Mouse (Mus musculus): ENCODE measurements around the gene Tspan9. TPM values are rescaled to one million over a fixed set of nuclear protein-coding genes. Genes with fewer than 3 reads are reported as not detected.

Tspan9 gene
- polyA plus RNA-seq, 1 experiment from 2014 or later: 102 TPM

DNA sequence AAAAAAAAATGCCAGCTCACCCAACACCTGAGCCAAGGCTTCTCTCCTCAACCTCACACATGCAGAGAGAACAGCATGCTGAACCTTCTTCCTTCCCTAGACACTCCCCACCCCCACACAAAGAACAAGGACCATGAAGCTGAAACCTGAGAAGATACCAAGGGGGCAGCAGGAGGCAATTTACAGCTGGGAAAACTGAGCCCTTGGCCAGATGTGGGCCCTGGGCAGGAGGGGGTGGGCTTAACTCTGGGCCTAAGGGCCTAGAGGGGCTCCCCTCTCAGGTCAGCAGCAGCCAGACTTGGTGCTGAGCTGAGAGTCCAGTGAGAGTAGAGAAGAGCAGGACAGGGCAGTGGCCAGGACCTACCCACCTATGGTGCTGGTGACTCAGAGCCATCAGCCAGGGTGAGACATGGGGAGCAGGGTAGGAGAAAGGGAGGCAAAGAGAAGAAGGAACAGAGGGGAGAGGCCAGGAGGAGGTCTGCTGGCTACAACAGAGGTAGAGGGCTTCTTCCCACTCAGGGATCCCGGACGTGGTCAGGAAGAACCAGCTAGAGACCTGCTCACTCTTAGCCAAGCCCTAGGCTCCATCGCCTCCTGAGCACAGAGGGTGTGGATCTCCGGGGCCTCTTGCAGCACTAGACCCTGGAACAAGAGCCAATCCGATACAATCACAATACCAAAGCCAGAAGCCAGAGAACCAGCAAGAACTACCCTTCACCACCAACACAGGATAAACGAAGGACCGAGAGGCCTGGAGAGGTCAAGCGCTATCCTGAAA, 54.5 kb downstream of the Tspan9 start:
- Histone ChIP-seq H3K27me3 (ENCODE audit: insufficient read depth, low read length) (no peaks in the 10 kb centered on the region), H3K9ac (ENCODE audit: low read depth, low read length) (no peak overlapping the region), H3K4me3 (replicated peaks; ENCODE audit: low read depth, low read length) (no peak overlapping the region), H3K4me1 (replicated peaks; ENCODE audit: insufficient read depth, low read length) (peaks cover 26% of the 10 kb centered on the region), H3K9me3 (replicated peaks; ENCODE audit: low read length) (no peaks in the 10 kb centered on the region), H3K36me3 (ENCODE audit: insufficient read depth, low read length) (no peaks in the 10 kb centered on the region), H3K4me2 (ENCODE audit: low read length) (no peak overlapping the region), H3K27ac (no peak overlapping the region)
- DNase-seq (ENCODE audit: low spot score) (no peak), ATAC-seq (replicated peaks; ENCODE audit: low FRiP score, low read depth) (no peak)
- WGBS: 47% methylated on average over 8 of the region's 8 CpGs
- TF ChIP-seq CTCF (IDR thresholded peaks at IDR 0.05; ENCODE audit: low read depth): no peak

DNA sequence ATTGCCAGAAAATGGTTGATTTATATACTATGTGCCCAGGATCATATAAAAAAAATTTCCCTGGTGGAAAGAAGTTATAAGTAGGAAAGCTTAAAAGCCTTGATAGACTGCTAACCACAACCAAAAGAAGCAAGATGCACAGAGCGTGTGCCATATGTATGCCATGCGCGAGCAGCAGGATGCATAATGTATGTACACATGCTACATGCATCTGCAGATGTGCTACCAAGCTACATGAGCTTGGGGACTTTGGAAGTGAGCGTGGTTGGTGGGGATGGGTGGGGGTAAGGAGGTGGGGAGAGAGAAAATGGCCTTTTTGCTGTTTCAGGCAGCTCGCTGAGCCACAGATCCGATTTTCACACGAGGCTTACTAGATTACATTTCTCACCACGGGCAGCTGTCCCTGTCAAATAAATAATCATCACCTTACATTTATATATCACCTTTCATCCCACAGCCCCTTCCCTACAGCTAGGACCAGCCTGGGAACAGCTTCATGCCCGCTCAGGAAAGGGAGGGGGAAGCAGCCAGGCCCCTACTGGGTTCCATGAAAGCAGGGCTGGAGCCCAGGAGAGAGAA, 57.8 kb downstream of the Tspan9 start:
- Histone ChIP-seq H3K36me3 (ENCODE audit: insufficient read depth, low read length) (0 out of 2 replicates have a peak, but pooled peaks cover 3% of the 10 kb centered on the region), H3K4me2 (ENCODE audit: low read length) (no peak overlapping the region), H3K9me3 (replicated peaks; ENCODE audit: low read length) (no peaks in the 10 kb centered on the region), H3K27me3 (ENCODE audit: insufficient read depth, low read length) (no peaks in the 10 kb centered on the region), H3K9ac (ENCODE audit: low read depth, low read length) (no peak overlapping the region), H3K27ac (no peak overlapping the region), H3K4me3 (replicated peaks; ENCODE audit: low read depth, low read length) (no peak overlapping the region), H3K4me1 (replicated peaks; ENCODE audit: insufficient read depth, low read length) (peaks cover 12% of the 10 kb centered on the region; the same call in 1 of the 2 replicates)
- no peak for TF ChIP-seq CTCF (IDR thresholded peaks at IDR 0.05; ENCODE audit: low read depth)
- WGBS: 58% methylated on average over 9 of the region's 9 CpGs
- ATAC-seq (replicated peaks; ENCODE audit: low FRiP score, low read depth): no peak
- DNase-seq (ENCODE audit: low spot score): no peak

DNA sequence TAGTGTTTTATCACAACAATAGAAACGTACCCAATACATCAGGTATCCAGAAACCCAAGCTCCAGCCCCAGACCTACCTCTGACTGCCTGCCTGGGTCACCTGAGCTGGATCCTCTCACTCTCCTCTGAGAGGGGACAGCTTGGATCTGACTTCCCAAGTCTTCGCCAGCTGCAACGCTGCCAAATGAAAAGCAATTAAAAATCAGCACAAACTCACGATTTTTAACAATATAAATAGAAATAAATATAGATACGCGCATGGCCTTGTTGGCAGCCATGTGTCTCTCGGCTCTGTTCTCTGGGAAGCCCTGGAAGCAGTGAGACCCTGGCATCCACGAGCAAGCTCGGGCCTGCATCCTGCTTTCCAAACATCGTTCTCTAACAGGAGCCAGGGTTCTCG, 60.1 kb downstream of the Tspan9 start:
- 84% methylated on average over 11 of the region's 11 CpGs for WGBS
- DNase-seq (ENCODE audit: low spot score): no peak
- H3K4me2 ChIP-seq (ENCODE audit: low read length): no peak overlapping the region
- H3K36me3 ChIP-seq (ENCODE audit: insufficient read depth, low read length): 0 out of 2 replicates have a peak, but pooled peaks cover 3% of the 10 kb centered on the region
- H3K27me3 ChIP-seq (ENCODE audit: insufficient read depth, low read length): no peaks in the 10 kb centered on the region
- no peak overlapping the region for H3K27ac ChIP-seq
- H3K4me3 ChIP-seq (replicated peaks; ENCODE audit: low read depth, low read length): no peak overlapping the region
- no peak for ATAC-seq (replicated peaks; ENCODE audit: low FRiP score, low read depth)
- no peak overlapping the region for H3K9ac ChIP-seq (ENCODE audit: low read depth, low read length)
- TF ChIP-seq CTCF (IDR thresholded peaks at IDR 0.05; ENCODE audit: low read depth): no peak
- no peaks in the 10 kb centered on the region for H3K4me1 ChIP-seq (replicated peaks; ENCODE audit: insufficient read depth, low read length)
- no peaks in the 10 kb centered on the region for H3K9me3 ChIP-seq (replicated peaks; ENCODE audit: low read length)

DNA sequence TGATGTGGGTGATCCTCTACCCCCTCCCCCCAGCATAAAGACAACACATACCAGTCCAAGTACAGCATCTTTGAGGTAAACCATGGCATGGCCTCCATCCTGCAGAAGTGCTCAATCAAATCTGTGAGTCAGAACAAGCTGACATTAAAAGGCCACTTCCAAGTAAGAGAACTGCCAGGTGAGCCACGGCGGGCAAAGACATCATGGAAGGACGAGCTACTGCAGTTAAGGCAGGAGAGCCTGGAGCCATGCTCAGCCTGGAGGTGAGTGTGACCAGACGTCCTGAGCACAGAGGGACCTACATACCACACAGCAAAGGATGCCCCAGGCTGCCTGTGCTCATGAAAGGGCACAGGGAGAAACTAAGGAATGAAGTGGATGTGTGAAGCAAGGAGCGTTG, 61.6 kb downstream of the Tspan9 start:
- Histone ChIP-seq H3K27me3 (ENCODE audit: insufficient read depth, low read length) (no peaks in the 10 kb centered on the region), H3K4me3 (replicated peaks; ENCODE audit: low read depth, low read length) (no peak overlapping the region), H3K4me2 (ENCODE audit: low read length) (no peak overlapping the region), H3K36me3 (ENCODE audit: insufficient read depth, low read length) (0 out of 2 replicates have a peak, but pooled peaks cover 3% of the 10 kb centered on the region), H3K27ac (no peak overlapping the region), H3K4me1 (replicated peaks; ENCODE audit: insufficient read depth, low read length) (0 out of 2 replicates have a peak, but pooled peaks cover 6% of the 10 kb centered on the region), H3K9me3 (replicated peaks; ENCODE audit: low read length) (no peaks in the 10 kb centered on the region), H3K9ac (ENCODE audit: low read depth, low read length) (no peak overlapping the region)
- ATAC-seq (replicated peaks; ENCODE audit: low FRiP score, low read depth): no peak
- no peak for TF ChIP-seq CTCF (IDR thresholded peaks at IDR 0.05; ENCODE audit: low read depth)
- DNase-seq (ENCODE audit: low spot score): no peak
- WGBS: 87% methylated on average over 5 of the region's 5 CpGs

DNA sequence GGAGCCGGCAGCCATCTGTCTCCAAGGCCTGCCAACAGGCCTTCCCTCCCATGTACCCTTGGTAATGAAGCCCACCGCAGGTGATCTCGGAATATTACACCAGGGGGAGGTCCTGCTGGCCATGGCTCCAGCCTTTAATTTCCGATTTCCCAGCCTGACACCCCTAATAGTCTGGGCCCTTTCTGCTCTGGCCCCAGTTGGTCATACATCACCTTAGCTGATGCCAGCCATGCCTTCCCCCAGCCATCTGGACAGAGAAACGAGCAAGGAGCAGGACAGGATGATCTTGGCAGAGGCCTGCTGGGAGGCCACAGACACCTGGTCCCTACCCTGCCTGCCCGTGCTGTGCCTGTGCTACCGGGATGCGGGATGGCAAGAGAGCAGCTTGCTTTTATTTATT, 62.1 kb downstream of the Tspan9 start:
- Histone ChIP-seq H3K9me3 (replicated peaks; ENCODE audit: low read length) (no peaks in the 10 kb centered on the region), H3K4me2 (ENCODE audit: low read length) (no peak overlapping the region), H3K4me1 (replicated peaks; ENCODE audit: insufficient read depth, low read length) (peaks cover 10% of the 10 kb centered on the region; the same call in 1 of the 2 replicates), H3K9ac (ENCODE audit: low read depth, low read length) (no peak overlapping the region), H3K36me3 (ENCODE audit: insufficient read depth, low read length) (0 out of 2 replicates have a peak, but pooled peaks cover 3% of the 10 kb centered on the region), H3K27ac (no peak overlapping the region), H3K4me3 (replicated peaks; ENCODE audit: low read depth, low read length) (no peak overlapping the region), H3K27me3 (ENCODE audit: insufficient read depth, low read length) (no peaks in the 10 kb centered on the region)
- TF ChIP-seq CTCF (IDR thresholded peaks at IDR 0.05; ENCODE audit: low read depth): no peak
- WGBS: 89% methylated on average over 8 of the region's 8 CpGs
- no peak for ATAC-seq (replicated peaks; ENCODE audit: low FRiP score, low read depth)
- no peak for DNase-seq (ENCODE audit: low spot score)

DNA sequence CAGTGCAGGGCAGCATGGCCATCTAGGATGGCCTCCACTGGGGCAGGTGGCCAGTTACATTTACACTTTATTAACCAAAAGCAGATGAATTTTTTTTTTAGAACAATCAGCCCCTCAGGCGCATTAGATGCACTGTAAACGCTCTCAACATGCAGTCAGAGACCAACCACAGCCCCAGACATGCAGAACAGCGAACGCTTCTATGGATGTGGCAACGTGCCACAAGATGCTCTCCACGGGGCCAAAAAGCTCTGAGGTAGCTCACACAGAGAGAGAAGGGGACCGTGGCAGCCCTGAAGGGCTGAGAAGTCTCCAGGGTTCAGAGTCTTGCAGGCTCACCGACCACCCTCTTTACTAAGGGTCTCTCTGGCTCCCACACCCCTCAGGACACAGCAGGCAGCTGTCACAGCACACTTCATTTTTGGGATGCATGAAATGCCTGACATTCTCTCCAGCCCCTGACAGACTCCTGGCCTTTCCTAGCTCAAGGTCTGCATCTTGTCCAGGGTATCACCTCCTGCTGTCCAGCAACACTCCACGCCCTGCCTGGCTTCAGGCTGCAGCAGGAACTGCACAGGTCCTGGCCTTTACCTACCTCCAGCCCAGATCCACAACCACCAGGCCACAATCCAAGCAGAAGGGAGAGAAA, 63.7 kb downstream of the Tspan9 start:
- no peak overlapping the region for H3K9ac ChIP-seq (ENCODE audit: low read depth, low read length)
- no peaks in the 10 kb centered on the region for H3K9me3 ChIP-seq (replicated peaks; ENCODE audit: low read length)
- TF ChIP-seq CTCF (IDR thresholded peaks at IDR 0.05; ENCODE audit: low read depth): no peak
- H3K36me3 ChIP-seq (ENCODE audit: insufficient read depth, low read length): 0 out of 2 replicates have a peak, but pooled peaks cover 3% of the 10 kb centered on the region
- peaks cover 20% of the 10 kb centered on the region; the same call in 1 of the 2 replicates for H3K4me1 ChIP-seq (replicated peaks; ENCODE audit: insufficient read depth, low read length)
- H3K4me2 ChIP-seq (ENCODE audit: low read length): no peak overlapping the region
- no peak overlapping the region for H3K4me3 ChIP-seq (replicated peaks; ENCODE audit: low read depth, low read length)
- DNase-seq (ENCODE audit: low spot score) (no peak), ATAC-seq (replicated peaks; ENCODE audit: low FRiP score, low read depth) (no peak)
- no peak overlapping the region for H3K27ac ChIP-seq
- H3K27me3 ChIP-seq (ENCODE audit: insufficient read depth, low read length): no peaks in the 10 kb centered on the region
- WGBS: 72% methylated on average over 9 of the region's 9 CpGs

Measured in kidney, postnatal 0 days (tissue).